Mouse (Mus musculus): ENCODE results near the gene Dnah8. TPM values are rescaled to one million over a fixed set of nuclear protein-coding genes. Genes with fewer than 3 reads are reported as not detected.

Gene Dnah8
- polyA plus RNA-seq, 1 experiment from 2014 or later = 9.2 TPM

- no peak for ATAC-seq (ENCODE audit: low read depth)
- Histone ChIP-seq H3K4me1 (replicated peaks; ENCODE audit: control insufficient read depth, insufficient read depth, low read length) (no peaks in the 10 kb centered on the region), H3K4me3 (ENCODE audit: low read length) (no peak overlapping the region), H3K9ac (ENCODE audit: low read length) (no peak overlapping the region), H3K4me2 (ENCODE audit: low read depth, low read length) (no peak overlapping the region), H3K36me3 (ENCODE audit: control insufficient read depth, insufficient read depth, low read length) (no peaks in the 10 kb centered on the region), H3K9me3 (ENCODE audit: control insufficient read depth, low read length) (no peaks in the 10 kb centered on the region), H3K27ac (ENCODE audit: low read length) (no peak overlapping the region), H3K27me3 (ENCODE audit: control insufficient read depth, insufficient read depth, low read depth, low read length) (no peaks in the 10 kb centered on the region)
- 83% methylated on average over 7 of the region's 7 CpGs for WGBS
Measured at GRCm38 (mm10) chr17:30718197-30718596, 94.0 kb downstream of the Dnah8 start.

- no peak for ATAC-seq (ENCODE audit: low read depth)
- no peak overlapping the region for H3K4me2 ChIP-seq (ENCODE audit: low read depth, low read length)
- H3K4me3 ChIP-seq (ENCODE audit: low read length) = no peak overlapping the region
- no peak overlapping the region for H3K27ac ChIP-seq (ENCODE audit: low read length)
- no peaks in the 10 kb centered on the region for H3K9me3 ChIP-seq (ENCODE audit: control insufficient read depth, low read length)
- no peak overlapping the region for H3K9ac ChIP-seq (ENCODE audit: low read length)
- 79% methylated on average over 5 of the region's 5 CpGs for WGBS
- no peaks in the 10 kb centered on the region for H3K4me1 ChIP-seq (replicated peaks; ENCODE audit: control insufficient read depth, insufficient read depth, low read length)
- H3K36me3 ChIP-seq (ENCODE audit: control insufficient read depth, insufficient read depth, low read length) = no peaks in the 10 kb centered on the region
- H3K27me3 ChIP-seq (ENCODE audit: control insufficient read depth, insufficient read depth, low read depth, low read length) = no peaks in the 10 kb centered on the region
Measured at GRCm38 (mm10) chr17:30719031-30719430, 94.9 kb downstream of the Dnah8 start.

DNA sequence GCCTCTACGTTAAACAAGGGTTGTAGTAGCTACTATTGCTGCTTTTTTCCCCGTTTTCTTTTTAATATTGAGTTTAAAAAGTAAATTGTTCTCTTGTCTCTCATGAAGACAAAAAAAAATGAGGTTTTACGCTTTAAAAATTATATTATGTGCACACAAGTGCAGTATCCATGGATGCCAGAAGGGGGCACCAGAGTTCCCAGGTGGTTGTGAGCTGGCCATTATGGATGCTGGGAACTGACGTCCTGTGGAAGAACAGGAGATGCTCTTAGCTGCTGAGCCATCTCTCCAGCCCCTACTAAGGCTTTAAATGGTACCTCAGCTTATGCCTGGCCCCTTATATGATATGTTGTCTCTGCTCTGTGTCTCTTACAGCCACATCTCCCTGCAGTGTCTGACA, 103.6 kb downstream of the Dnah8 start:
- H3K27ac ChIP-seq (ENCODE audit: low read length) = no peak overlapping the region

DNA sequence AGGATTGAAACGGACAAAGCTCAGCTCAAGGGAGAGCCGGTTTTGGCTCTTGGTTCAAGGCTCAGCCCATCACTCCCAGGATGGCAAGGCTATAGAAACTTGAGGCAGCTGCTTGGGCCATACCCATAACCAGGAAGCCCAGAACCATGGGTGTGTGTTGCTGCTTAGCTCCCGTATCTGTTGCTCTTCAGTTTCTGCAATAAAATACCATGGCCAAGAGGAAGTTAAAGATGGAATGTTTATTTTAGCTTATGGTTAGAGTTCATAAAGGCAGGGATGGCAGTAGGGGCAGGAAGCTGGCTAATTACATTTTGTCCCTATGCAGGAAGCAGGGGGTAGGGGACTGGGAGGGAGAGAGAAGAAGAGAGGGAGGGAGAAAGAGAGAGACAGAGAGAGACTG, 108.6 kb downstream of the Dnah8 start:
- H3K4me3 ChIP-seq (ENCODE audit: low read length) = no peak overlapping the region
- H3K27ac ChIP-seq (ENCODE audit: low read length) = peak overlapping the region; percentile 24
- ATAC-seq (ENCODE audit: low read depth) = peak; percentile 54
- no peaks in the 10 kb centered on the region for H3K36me3 ChIP-seq (ENCODE audit: control insufficient read depth, insufficient read depth, low read length)
- H3K4me2 ChIP-seq (ENCODE audit: low read depth, low read length) = no peak overlapping the region
- 53% methylated on average over 3 of the region's 3 CpGs for WGBS
- H3K27me3 ChIP-seq (ENCODE audit: control insufficient read depth, insufficient read depth, low read depth, low read length) = no peaks in the 10 kb centered on the region
- H3K4me1 ChIP-seq (replicated peaks; ENCODE audit: control insufficient read depth, insufficient read depth, low read length) = no peaks in the 10 kb centered on the region
- no peak overlapping the region for H3K9ac ChIP-seq (ENCODE audit: low read length)
- H3K9me3 ChIP-seq (ENCODE audit: control insufficient read depth, low read length) = no peaks in the 10 kb centered on the region

More for the DNA sequence above, 103.6 kb downstream of the Dnah8 start:
- no peak for ATAC-seq (ENCODE audit: low read depth)
- Histone ChIP-seq H3K36me3 (ENCODE audit: control insufficient read depth, insufficient read depth, low read length) (no peaks in the 10 kb centered on the region), H3K4me1 (replicated peaks; ENCODE audit: control insufficient read depth, insufficient read depth, low read length) (no peaks in the 10 kb centered on the region), H3K9ac (ENCODE audit: low read length) (no peak overlapping the region), H3K4me3 (ENCODE audit: low read length) (no peak overlapping the region), H3K27me3 (ENCODE audit: control insufficient read depth, insufficient read depth, low read depth, low read length) (no peaks in the 10 kb centered on the region), H3K9me3 (ENCODE audit: control insufficient read depth, low read length) (no peaks in the 10 kb centered on the region), H3K4me2 (ENCODE audit: low read depth, low read length) (no peak overlapping the region)
- whole genome bisulfite sequencing = 55% methylated on average over 4 of the region's 4 CpGs

- WGBS = 76% methylated on average over 8 of the region's 8 CpGs
- H3K27me3 ChIP-seq (ENCODE audit: control insufficient read depth, insufficient read depth, low read depth, low read length) = no peaks in the 10 kb centered on the region
- H3K36me3 ChIP-seq (ENCODE audit: control insufficient read depth, insufficient read depth, low read length) = no peaks in the 10 kb centered on the region
- H3K9me3 ChIP-seq (ENCODE audit: control insufficient read depth, low read length) = no peaks in the 10 kb centered on the region
- ATAC-seq (ENCODE audit: low read depth) = no peak
- H3K4me1 ChIP-seq (replicated peaks; ENCODE audit: control insufficient read depth, insufficient read depth, low read length) = no peaks in the 10 kb centered on the region
- H3K4me3 ChIP-seq (ENCODE audit: low read length) = no peak overlapping the region
- H3K27ac ChIP-seq (ENCODE audit: low read length) = no peak overlapping the region
- H3K9ac ChIP-seq (ENCODE audit: low read length) = no peak overlapping the region
- no peak overlapping the region for H3K4me2 ChIP-seq (ENCODE audit: low read depth, low read length)
Measured at GRCm38 (mm10) chr17:30734770-30735169, 110.6 kb downstream of the Dnah8 start.

DNA sequence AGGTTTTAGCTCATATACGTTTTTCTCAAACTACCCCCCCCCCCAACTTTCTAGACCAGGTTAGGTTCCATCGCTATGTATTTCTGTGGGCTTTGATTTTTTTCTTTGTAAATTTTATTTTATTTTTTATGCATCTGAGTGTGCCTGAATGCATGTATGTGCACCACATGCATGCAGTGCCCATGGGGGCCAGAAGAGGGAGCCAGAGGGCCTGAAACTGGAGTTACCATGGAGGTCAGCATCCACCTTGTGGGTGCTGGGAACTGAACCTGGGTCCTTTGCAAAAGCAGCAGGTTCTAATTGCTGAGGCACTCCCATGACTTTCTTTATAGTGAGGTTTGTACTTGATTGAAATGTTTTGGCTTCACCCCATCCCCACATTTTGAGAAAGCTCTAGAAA, 111.3 kb downstream of the Dnah8 start:
- Histone ChIP-seq H3K4me1 (replicated peaks; ENCODE audit: control insufficient read depth, insufficient read depth, low read length) (no peaks in the 10 kb centered on the region), H3K36me3 (ENCODE audit: control insufficient read depth, insufficient read depth, low read length) (no peaks in the 10 kb centered on the region), H3K27ac (ENCODE audit: low read length) (no peak overlapping the region), H3K9me3 (ENCODE audit: control insufficient read depth, low read length) (no peaks in the 10 kb centered on the region), H3K9ac (ENCODE audit: low read length) (no peak overlapping the region), H3K27me3 (ENCODE audit: control insufficient read depth, insufficient read depth, low read depth, low read length) (no peaks in the 10 kb centered on the region), H3K4me2 (ENCODE audit: low read depth, low read length) (no peak overlapping the region), H3K4me3 (ENCODE audit: low read length) (no peak overlapping the region)
- 89% methylated on average over 2 of the region's 2 CpGs for WGBS
- ATAC-seq (ENCODE audit: low read depth) = no peak

- H3K36me3 ChIP-seq (ENCODE audit: control insufficient read depth, insufficient read depth, low read length) = no peaks in the 10 kb centered on the region
- WGBS = 40% methylated on average over 6 of the region's 6 CpGs
- ATAC-seq (ENCODE audit: low read depth) = no peak
Measured at GRCm38 (mm10) chr17:30737797-30738196, 113.6 kb downstream of the Dnah8 start.

DNA sequence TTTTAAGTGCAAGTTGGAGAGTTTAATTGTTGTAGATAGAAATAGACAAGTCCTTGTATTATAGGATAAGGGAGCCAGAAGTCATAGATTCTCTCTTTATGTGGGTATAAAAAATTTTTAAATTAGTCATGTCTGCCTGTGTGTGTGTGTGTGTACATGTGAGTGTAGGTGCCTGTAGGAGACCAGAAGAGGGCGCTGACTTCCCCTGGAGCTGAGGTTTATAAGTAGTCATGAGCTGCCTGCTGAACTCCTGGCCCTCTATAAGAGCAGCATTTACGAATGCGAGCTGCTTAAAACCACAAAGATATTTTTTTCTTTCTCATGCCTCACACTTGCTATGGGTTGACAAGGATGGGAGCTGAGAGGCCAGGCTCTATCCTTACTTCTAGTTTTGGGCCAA, 115.6 kb downstream of the Dnah8 start:
- Histone ChIP-seq H3K4me3 (ENCODE audit: low read length) (no peak overlapping the region), H3K9me3 (ENCODE audit: control insufficient read depth, low read length) (0 out of 2 replicates have a peak, but pooled peaks cover 2% of the 10 kb centered on the region), H3K27ac (ENCODE audit: low read length) (no peak overlapping the region), H3K36me3 (ENCODE audit: control insufficient read depth, insufficient read depth, low read length) (no peaks in the 10 kb centered on the region), H3K4me2 (ENCODE audit: low read depth, low read length) (no peak overlapping the region), H3K9ac (ENCODE audit: low read length) (no peak overlapping the region), H3K4me1 (replicated peaks; ENCODE audit: control insufficient read depth, insufficient read depth, low read length) (no peaks in the 10 kb centered on the region), H3K27me3 (ENCODE audit: control insufficient read depth, insufficient read depth, low read depth, low read length) (no peaks in the 10 kb centered on the region)
- WGBS = 88% methylated on average over 3 of the region's 3 CpGs
- ATAC-seq (ENCODE audit: low read depth) = no peak

More at GRCm38 (mm10) chr17:30737797-30738196, 113.6 kb downstream of the Dnah8 start:
- Histone ChIP-seq H3K9ac (ENCODE audit: low read length) (no peak overlapping the region), H3K9me3 (ENCODE audit: control insufficient read depth, low read length) (no peaks in the 10 kb centered on the region), H3K4me1 (replicated peaks; ENCODE audit: control insufficient read depth, insufficient read depth, low read length) (no peaks in the 10 kb centered on the region), H3K4me2 (ENCODE audit: low read depth, low read length) (no peak overlapping the region), H3K4me3 (ENCODE audit: low read length) (no peak overlapping the region), H3K27me3 (ENCODE audit: control insufficient read depth, insufficient read depth, low read depth, low read length) (no peaks in the 10 kb centered on the region), H3K27ac (ENCODE audit: low read length) (no peak overlapping the region)

GRCm38 (mm10) chr17:30743947-30744346, 119.8 kb downstream of the Dnah8 start:
- H3K27me3 ChIP-seq (ENCODE audit: control insufficient read depth, insufficient read depth, low read depth, low read length) = no peaks in the 10 kb centered on the region
- no peaks in the 10 kb centered on the region for H3K4me1 ChIP-seq (replicated peaks; ENCODE audit: control insufficient read depth, insufficient read depth, low read length)
- no peaks in the 10 kb centered on the region for H3K36me3 ChIP-seq (ENCODE audit: control insufficient read depth, insufficient read depth, low read length)
- H3K9me3 ChIP-seq (ENCODE audit: control insufficient read depth, low read length) = 0 out of 2 replicates have a peak, but pooled peaks cover 2% of the 10 kb centered on the region
- no peak overlapping the region for H3K9ac ChIP-seq (ENCODE audit: low read length)
- no peak overlapping the region for H3K4me2 ChIP-seq (ENCODE audit: low read depth, low read length)
- 73% methylated on average over 3 of the region's 3 CpGs for WGBS
- no peak for ATAC-seq (ENCODE audit: low read depth)
- no peak overlapping the region for H3K4me3 ChIP-seq (ENCODE audit: low read length)
- no peak overlapping the region for H3K27ac ChIP-seq (ENCODE audit: low read length)

Measured in lung, embryonic 16.5 days (tissue).